Mouse (Mus musculus): ENCODE results near the gene Ppia.

DNA sequence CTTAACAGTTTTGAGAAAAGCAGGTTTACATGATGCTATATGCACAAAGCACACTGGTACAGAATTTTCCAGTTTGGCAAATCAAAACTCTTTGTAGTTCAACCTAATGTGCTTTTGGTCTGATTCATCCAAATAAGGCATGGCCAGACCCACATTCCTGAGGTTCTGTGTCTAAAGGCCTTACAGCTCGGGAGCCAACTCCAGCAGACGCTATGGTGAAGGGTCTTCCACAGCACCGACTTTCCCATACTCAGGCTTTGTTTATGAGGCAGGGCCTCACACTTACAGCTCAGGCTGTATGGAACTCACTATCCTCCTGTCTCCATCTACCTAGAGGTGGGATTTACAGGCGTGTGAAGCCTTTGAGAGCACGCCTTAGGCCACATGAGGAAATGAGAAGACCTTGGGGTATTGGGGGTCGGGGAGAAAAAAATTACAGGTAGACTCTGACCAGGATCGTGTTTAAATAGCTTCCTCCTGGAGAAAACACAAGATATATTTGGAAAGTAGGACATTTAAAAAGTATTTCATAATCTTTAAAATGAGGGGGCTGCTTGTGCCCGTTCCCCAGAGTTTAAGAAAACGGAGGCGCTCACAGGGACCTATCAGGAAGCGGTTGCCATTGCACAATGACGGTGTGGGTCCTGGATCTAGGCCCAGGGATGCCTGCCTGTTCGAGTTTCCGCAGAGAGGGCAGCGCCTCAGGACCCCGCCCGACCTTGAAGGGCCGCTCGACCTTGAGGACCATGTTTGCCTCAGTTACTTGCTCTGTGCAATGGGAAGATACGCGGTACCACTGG lies at the start of gene Ppia:
- TF ChIP-seq GATA1 (IDR thresholded peaks at IDR 0.05; ENCODE audit: borderline replicate concordance, low read length) (no peak), FLI1 (IDR thresholded peaks at IDR 0.05; ENCODE audit: low read length) (no peak)
